Mouse (Mus musculus) G1E (cell line): ENCODE measurements at regions not wholly inside any gene's neighbourhood (a gene's known extent, or its start where the extent isn't known, plus 50 kb on each side); places are given as distances from the start of the nearest gene placed in this dataset.

ENCODE experiments used
- ATAC-seq: 2 replicates; pipeline ENCODE4 v1.8.0; 2016; ENCODE audit warnings: mild to moderate bottlenecking; ENCODE audit not compliant: insufficient number of reproducible peaks, poor library complexity, low FRiP score, severe bottlenecking; ENCODE audit errors: extremely low read depth
- DNase-seq: peaks from one replicate; pipeline ENCODE4 v3.0.0; 2012; ENCODE audit warnings: low spot score
- H3K27me3 ChIP-seq: 2 replicates; pipeline ENCODE4 v1.6.1; 2012; ENCODE audit warnings: mild to moderate bottlenecking, low read length, inconsistent platforms; ENCODE audit not compliant: insufficient read depth
- H3K36me3 ChIP-seq: replicated peaks from 2 replicates; pipeline ENCODE3; 2012; ENCODE audit warnings: mild to moderate bottlenecking, inconsistent platforms
- H3K4me1 ChIP-seq: 2 replicates; pipeline ENCODE4 v1.6.1; 2012; ENCODE audit warnings: low read depth, low read length, inconsistent platforms, mixed read lengths; ENCODE audit not compliant: insufficient read depth
- H3K4me3 ChIP-seq: 2 replicates; pipeline ENCODE4 v1.5.1; 2012; ENCODE audit warnings: low read depth, mild to moderate bottlenecking, inconsistent platforms, low read length, moderate library complexity, mixed read lengths
- H3K9me3 ChIP-seq: replicated peaks from 2 replicates; pipeline ENCODE4 v1.6.1; 2012; ENCODE audit warnings: inconsistent platforms
- CTCF ChIP-seq: IDR thresholded peaks from 2 replicates; pipeline ENCODE4 v1.5.1; 2012; ENCODE audit warnings: low read depth, low read length, inconsistent platforms, mixed read lengths
- GATA1 ChIP-seq: IDR thresholded peaks from 2 replicates; pipeline ENCODE4 v1.6.1; 2012; ENCODE audit warnings: borderline replicate concordance, low read length, inconsistent platforms, mixed read lengths
- GATA2 ChIP-seq: IDR thresholded peaks from 2 replicates; pipeline ENCODE4 v1.6.1; 2012; ENCODE audit warnings: low read depth, low read length, inconsistent platforms, borderline replicate concordance
- POLR2AphosphoS5 ChIP-seq: IDR thresholded peaks from 2 replicates; pipeline ENCODE4 v1.6.1; 2012; ENCODE audit warnings: low read depth, low read length, inconsistent platforms; ENCODE audit not compliant: insufficient replicate concordance
- TAL1 ChIP-seq: conservative IDR thresholded peaks from 2 replicates; pipeline ENCODE4 v1.6.1; 2012; ENCODE audit warnings: low read depth, low read length, inconsistent platforms, mixed read lengths

GRCm38 (mm10) chr10:96765626-96766025 is 148.8 kb downstream of the Btg1 start:
- peaks cover 16% of the 10 kb centered on the region for H3K9me3 ChIP-seq
- no peaks in the 10 kb centered on the region for H3K36me3 ChIP-seq
- no peak for ATAC-seq
- no peaks in the 10 kb centered on the region for H3K27me3 ChIP-seq
- H3K4me3 ChIP-seq = no peak overlapping the region
- no peak for DNase-seq
- H3K4me1 ChIP-seq = no peaks in the 10 kb centered on the region
- TF ChIP-seq POLR2AphosphoS5 (no peak), CTCF (no peak), GATA1 (no peak), TAL1 (no peak), GATA2 (no peak)

GRCm38 (mm10) chr10:96778220-96778619 is 161.4 kb downstream of the Btg1 start:
- no peak for ATAC-seq
- TF ChIP-seq POLR2AphosphoS5 (no peak), GATA2 (no peak)

GRCm38 (mm10) chr10:96783966-96784365 is 167.2 kb downstream of the Btg1 start:
- H3K4me3 ChIP-seq = no peak overlapping the region
- ATAC-seq (no peak), DNase-seq (no peak)
- H3K27me3 ChIP-seq = no peaks in the 10 kb centered on the region
- TF ChIP-seq TAL1 (no peak), GATA2 (no peak), POLR2AphosphoS5 (no peak), CTCF (no peak), GATA1 (no peak)
- 0 out of 2 replicates have a peak, but pooled peaks cover 8% of the 10 kb centered on the region for H3K9me3 ChIP-seq
- H3K36me3 ChIP-seq = no peaks in the 10 kb centered on the region
- no peaks in the 10 kb centered on the region for H3K4me1 ChIP-seq

More at GRCm38 (mm10) chr10:96778220-96778619, 161.4 kb downstream of the Btg1 start:
- no peak overlapping the region for H3K4me3 ChIP-seq
- H3K4me1 ChIP-seq = no peaks in the 10 kb centered on the region
- no peaks in the 10 kb centered on the region for H3K36me3 ChIP-seq
- no peaks in the 10 kb centered on the region for H3K27me3 ChIP-seq
- no peak for DNase-seq
- H3K9me3 ChIP-seq = peaks cover 6% of the 10 kb centered on the region; the same call in 1 of the 2 replicates

GRCm38 (mm10) chr10:96786903-96787571 is 170.2 kb downstream of the Btg1 start:
- no peak overlapping the region for H3K4me3 ChIP-seq
- DNase-seq (no peak), ATAC-seq (no peak)
- 0 out of 2 replicates have a peak, but pooled peaks cover 12% of the 10 kb centered on the region for H3K9me3 ChIP-seq
- TF ChIP-seq POLR2AphosphoS5 = no peak
- TF ChIP-seq CTCF = no peak
- TF ChIP-seq GATA1 = no peak
- no peak for TF ChIP-seq GATA2
- TF ChIP-seq TAL1 = no peak
- no peaks in the 10 kb centered on the region for H3K36me3 ChIP-seq
- no peaks in the 10 kb centered on the region for H3K4me1 ChIP-seq
- H3K27me3 ChIP-seq = no peaks in the 10 kb centered on the region

- DNase-seq (no peak), ATAC-seq (no peak)
- Histone ChIP-seq H3K27me3 (no peaks in the 10 kb centered on the region), H3K36me3 (no peaks in the 10 kb centered on the region), H3K9me3 (0 out of 2 replicates have a peak, but pooled peaks cover 12% of the 10 kb centered on the region), H3K4me1 (no peaks in the 10 kb centered on the region), H3K4me3 (no peak overlapping the region)
- TF ChIP-seq TAL1 (no peak), GATA1 (no peak), POLR2AphosphoS5 (no peak), GATA2 (no peak), CTCF (no peak)
Measured at GRCm38 (mm10) chr10:96787572-96787946, 170.8 kb downstream of the Btg1 start.

- Histone ChIP-seq H3K36me3 (no peaks in the 10 kb centered on the region), H3K4me3 (no peak overlapping the region), H3K4me1 (no peaks in the 10 kb centered on the region), H3K9me3 (0 out of 2 replicates have a peak, but pooled peaks cover 12% of the 10 kb centered on the region), H3K27me3 (no peaks in the 10 kb centered on the region)
- DNase-seq (no peak), ATAC-seq (no peak)
- TF ChIP-seq TAL1 (no peak), CTCF (no peak), GATA1 (no peak), POLR2AphosphoS5 (no peak), GATA2 (no peak)
Measured at GRCm38 (mm10) chr10:96788352-96789016, 171.7 kb downstream of the Btg1 start.
